Comparison of ENCODE assay signal across 9 mouse cellular contexts in the genomic region with DNA sequence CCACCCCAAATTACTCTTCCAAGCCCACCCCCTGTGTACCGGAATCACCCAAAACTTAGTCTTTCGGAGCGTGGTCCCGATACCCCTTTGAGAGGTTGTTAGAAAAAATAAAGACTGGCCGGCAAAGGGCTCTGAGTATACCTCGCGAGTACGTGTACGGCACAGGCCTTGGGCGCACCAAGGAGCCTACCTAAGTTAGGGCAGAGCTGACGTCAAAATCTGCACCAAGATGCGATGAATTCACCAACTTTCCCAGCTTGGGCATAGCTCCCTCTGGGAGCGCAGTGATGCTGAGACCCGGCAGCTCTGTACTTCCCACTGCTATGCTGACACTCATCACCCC. TPM values are rescaled to one million over a fixed set of nuclear protein-coding genes. Genes with fewer than 3 reads are reported as not detected.
DNase-seq lines count a peak whose midpoint lies in the region; ATAC-seq and TF ChIP-seq lines count a peak whose summit lies in the region.
"Had no signal": no experiment of that assay in that cellular context is flagged by ENCODE, and none has a peak within 500 bp of the region (broad histone marks: within the 10 kb centered on the region; RNA-seq: fewer than 3 reads in every experiment).

No protein-coding gene starts in this region.

- WGBS in heart, embryonic 10.5 days, result 1% methylated on average over 14 of the region's 14 CpGs
- WGBS in liver, embryonic 12.5 days (ENCODE audit: insufficient replicate concordance), result 4% methylated on average over 14 of the region's 14 CpGs

- DNase-seq in heart, embryonic 10.5 days (ENCODE audit: low spot score), result no peak
- DNase-seq in heart, adult 9 months (ENCODE audit: low spot score in 2 of 2), result no peak
- DNase-seq in testis, postnatal 10 days (ENCODE audit: low spot score), result no peak
- DNase-seq in spleen, postnatal 4 days (ENCODE audit: low spot score in 2 of 2), result no peak
- no peak for DNase-seq in cerebellum, adult 9-10 months
- DNase-seq in layer of hippocampus, postnatal 14 days (ENCODE audit: low spot score in 2 of 2), result no peak

- peak overlapping the region; percentile 74 for H3K4me3 ChIP-seq in heart, embryonic 10.5 days
- peak overlapping the region; percentile 9 for H3K4me3 ChIP-seq in testis, adult 2 months (ENCODE audit: control insufficient read depth, low read depth, low read length)
- peak overlapping the region; percentile 49 for H3K4me3 ChIP-seq in liver, embryonic 12.5 days

- H3K9ac ChIP-seq in liver, embryonic 12.5 days, result no peak overlapping the region

- H3K27ac ChIP-seq in heart, embryonic 10.5 days, result peak overlapping the region; percentile 86
- H3K27ac ChIP-seq in testis, adult 2 months (ENCODE audit: control insufficient read depth, insufficient read depth, low read depth, low read length), result no peak overlapping the region
- H3K27ac ChIP-seq in liver, embryonic 12.5 days, result no peak overlapping the region

- H3K27me3 ChIP-seq in heart, embryonic 10.5 days (ENCODE audit: insufficient read depth, poor library complexity, severe bottlenecking), result peaks cover 80% of the 10 kb centered on the region
- no peaks in the 10 kb centered on the region; the same call in 1 of the 2 replicates for H3K27me3 ChIP-seq in testis, adult 2 months (ENCODE audit: control insufficient read depth, insufficient read depth, low read length)
- H3K27me3 ChIP-seq in liver, embryonic 12.5 days (replicated peaks), result peaks cover 97% of the 10 kb centered on the region

- ATAC-seq in liver, embryonic 12.5 days, result no peak
- ATAC-seq: inflammation-experienced regulatory T-cells, adult 6 months had no signal

- H3K9me3 ChIP-seq in heart, embryonic 10.5 days, result no peaks in the 10 kb centered on the region
- no peaks in the 10 kb centered on the region for H3K9me3 ChIP-seq in liver, embryonic 12.5 days (replicated peaks)

- H3K4me1 ChIP-seq in heart, embryonic 10.5 days, result peaks cover 64% of the 10 kb centered on the region
- H3K4me1 ChIP-seq in testis, adult 2 months (ENCODE audit: control insufficient read depth, insufficient read depth, low read length), result peaks cover 20% of the 10 kb centered on the region
- H3K4me1 ChIP-seq in liver, embryonic 12.5 days, result peaks cover 21% of the 10 kb centered on the region

- 0 out of 2 replicates have a peak, but pooled peaks cover 6% of the 10 kb centered on the region for H3K36me3 ChIP-seq in heart, embryonic 10.5 days
- no peaks in the 10 kb centered on the region for H3K36me3 ChIP-seq in testis, adult 2 months (ENCODE audit: control insufficient read depth, insufficient read depth, low read length)
- H3K36me3 ChIP-seq in liver, embryonic 12.5 days, result no peaks in the 10 kb centered on the region

- no peak for TF ChIP-seq POLR2A in testis, adult 2 months (IDR thresholded peaks at IDR 0.05; ENCODE audit: control insufficient read depth, low read depth, low read length)

- no peak for TF ChIP-seq CTCF in testis, adult 2 months (IDR thresholded peaks at IDR 0.05; ENCODE audit: control insufficient read depth, insufficient read depth, insufficient replicate concordance, low read depth, low read length)

- H3K4me2 ChIP-seq in liver, embryonic 12.5 days, result peak overlapping the region; percentile 64

RNA-seq across cellular contexts. Expression of a gene that starts 0.2 kb away (rescaled TPM):
- 35.6 and 47.2 TPM in 2 replicates for polyA plus RNA-seq in heart, embryonic 10.5 days (2016; fragmentation: Nextera tagmentation; extraction: Ambion mirVana)
- 0.49 and 0.54 TPM in 2 replicates for polyA plus RNA-seq in testis, adult 2 months (2012; rRNA removed)
- 9.8 and 11.1 TPM in 2 replicates for polyA plus RNA-seq in liver, embryonic 12.5 days (2016; fragmentation: Nextera tagmentation; extraction: Ambion mirVana)
- total RNA-seq in layer of hippocampus, postnatal 14 days (2021), result under 1 TPM; 0.31 to 0.44 TPM

RNA-seq across cellular contexts. Expression of a gene that starts 37.1 kb away (rescaled TPM):
- 14.6 and 18.7 TPM in 2 replicates for polyA plus RNA-seq in heart, embryonic 10.5 days (2016; fragmentation: Nextera tagmentation; extraction: Ambion mirVana)
- 4.8 and 5.4 TPM in 2 replicates for polyA plus RNA-seq in testis, adult 2 months (2012; rRNA removed)
- polyA plus RNA-seq in liver, embryonic 12.5 days (2016; fragmentation: Nextera tagmentation; extraction: Ambion mirVana), result 5.5 and 5.7 TPM in 2 replicates
- 10 to 100 TPM; 69.9 to 74.4 TPM for total RNA-seq in layer of hippocampus, postnatal 14 days (2021)

RNA-seq across cellular contexts. Expression of a gene that starts 41.2 kb away (rescaled TPM):
- 3.4 and 3.7 TPM in 2 replicates for polyA plus RNA-seq in heart, embryonic 10.5 days (2016; fragmentation: Nextera tagmentation; extraction: Ambion mirVana)
- polyA plus RNA-seq in testis, adult 2 months (2012; rRNA removed), result 4.1 and 6.7 TPM in 2 replicates
- 1.5 and 1.9 TPM in 2 replicates for polyA plus RNA-seq in liver, embryonic 12.5 days (2016; fragmentation: Nextera tagmentation; extraction: Ambion mirVana)
- 1 to 10 TPM; 5.1 to 6.0 TPM for total RNA-seq in layer of hippocampus, postnatal 14 days (2021)

Comparison
In these comparisons a context has a peak if more than half of its experiments do, and no peak if none do; other contexts are left out.
1. H3K4me3 ChIP-seq: peak in every context shown above with its lines; median percentile 74 in heart, embryonic 10.5 days; 49 in liver, embryonic 12.5 days; 9 in testis, adult 2 months.